Mouse (Mus musculus) frontal cortex, postnatal 36 days (tissue): ENCODE data around the gene Srsf1.

Experiments used
- DNase-seq, 2 experiments: peaks; one replicate each; pipeline ENCODE4 v3.0.0; 2022; ENCODE audit warnings: low spot score in 2 of 2

The Srsf1 gene

GRCm38 (mm10) chr11:88071113-88071512 is 23.9 kb downstream of the Srsf1 start:
- DNase-seq = no peak

DNA sequence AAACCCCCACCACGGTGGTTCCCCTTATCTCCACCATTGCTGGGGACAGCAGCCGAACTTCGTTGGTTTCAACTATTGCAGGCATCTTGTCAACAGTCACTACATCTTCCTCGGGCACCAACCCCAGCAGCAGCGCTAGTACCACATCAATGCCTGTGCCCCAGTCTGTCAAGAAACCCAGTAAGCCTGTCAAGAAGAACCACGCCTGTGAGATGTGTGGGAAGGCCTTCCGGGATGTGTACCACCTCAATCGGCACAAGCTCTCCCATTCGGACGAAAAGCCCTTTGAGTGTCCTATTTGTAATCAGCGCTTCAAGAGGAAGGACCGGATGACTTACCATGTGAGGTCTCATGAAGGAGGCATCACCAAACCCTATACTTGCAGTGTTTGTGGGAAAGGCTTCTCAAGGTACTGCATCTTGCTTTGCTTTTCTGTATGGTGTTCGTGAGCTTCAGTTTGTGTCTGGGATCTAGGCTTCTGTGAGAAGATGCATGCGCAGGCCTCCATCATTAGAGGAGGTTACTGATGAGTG is 26.2 kb downstream of the Srsf1 start:
- no peak for DNase-seq

- no peak for DNase-seq
Measured at GRCm38 (mm10) chr11:88075701-88076100, 28.5 kb downstream of the Srsf1 start.

DNA sequence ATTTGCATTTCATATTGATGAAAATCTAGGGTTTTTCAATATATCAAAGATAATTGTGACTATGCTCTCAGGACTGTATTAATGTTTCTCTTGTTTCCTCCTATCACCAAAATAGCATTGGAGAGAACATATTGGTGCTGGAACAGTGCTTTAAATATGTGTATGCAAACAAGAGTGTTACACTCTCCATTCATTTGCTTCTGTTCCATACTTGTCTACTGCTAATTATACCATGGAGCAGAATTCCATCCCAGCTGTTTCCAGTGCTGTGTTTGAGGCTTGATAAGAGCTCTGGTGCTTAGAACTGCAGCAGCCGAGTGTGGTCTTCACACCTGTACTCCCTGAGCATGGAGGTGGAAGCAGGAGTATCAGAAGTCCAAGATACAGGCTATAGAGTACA is 29.2 kb downstream of the Srsf1 start:
- no peak for DNase-seq

DNA sequence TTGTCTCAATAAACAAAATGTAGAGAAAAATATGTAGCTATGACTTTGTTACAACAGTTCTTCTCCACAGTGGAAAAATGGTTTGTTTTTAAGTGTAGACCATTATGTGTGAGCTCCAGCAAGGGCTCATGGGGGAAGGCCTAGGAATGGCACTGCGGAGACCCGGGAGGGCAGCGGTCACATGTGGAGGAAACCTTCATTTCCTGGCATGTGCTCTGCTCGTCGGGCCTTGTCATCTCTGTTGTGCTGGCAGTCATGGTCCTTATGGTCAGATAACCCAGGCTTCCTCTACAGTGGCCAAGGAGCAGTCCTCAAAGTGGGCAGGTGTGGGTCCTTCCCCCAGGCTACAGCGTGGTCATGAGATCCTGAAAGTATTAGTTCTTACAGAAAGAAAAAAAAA is 36.5 kb downstream of the Srsf1 start:
- DNase-seq = no peak

DNA sequence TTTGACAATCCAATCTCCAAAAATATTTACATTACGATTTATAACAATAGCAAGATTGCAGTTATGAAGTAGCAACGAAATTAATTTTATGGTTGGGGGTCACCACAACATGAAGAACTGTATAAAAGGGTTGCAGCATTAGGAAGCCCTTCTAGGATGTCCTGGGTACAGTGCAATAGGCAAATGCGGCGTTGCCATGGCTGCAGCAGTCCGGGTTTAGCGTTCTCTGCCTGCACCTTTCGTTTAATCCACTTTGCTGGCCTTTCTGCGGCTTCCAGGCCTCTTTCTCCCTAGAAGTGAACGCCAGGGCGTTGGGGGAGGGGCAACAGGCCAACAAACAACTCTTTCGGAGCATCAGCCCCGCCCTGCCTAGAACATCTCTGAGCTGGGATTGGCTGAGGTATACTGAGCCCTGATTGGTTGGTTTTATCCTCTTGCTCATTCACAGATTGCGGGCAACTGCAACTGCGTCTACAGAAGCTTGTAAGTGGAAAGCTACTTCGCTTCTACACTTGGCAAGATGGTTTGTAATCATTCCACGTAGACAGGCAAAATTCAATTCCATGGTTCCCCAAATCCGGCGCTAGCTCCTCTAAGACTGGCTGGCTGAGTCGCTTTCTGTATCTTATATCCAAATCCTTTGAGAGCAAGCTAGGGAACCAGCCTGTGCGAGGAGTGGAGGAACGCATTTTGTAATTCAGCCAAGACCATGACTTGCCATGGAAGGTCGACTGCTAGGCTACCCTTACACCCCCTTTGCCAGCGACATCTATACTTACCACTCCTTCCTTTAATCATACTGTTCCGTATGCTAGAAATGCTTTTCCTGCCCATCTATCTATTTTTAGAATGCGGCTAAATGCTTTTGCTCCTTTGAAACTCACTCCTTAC is 39.8 kb downstream of the Srsf1 start:
- peak; percentile 84 to 88 for DNase-seq

DNA sequence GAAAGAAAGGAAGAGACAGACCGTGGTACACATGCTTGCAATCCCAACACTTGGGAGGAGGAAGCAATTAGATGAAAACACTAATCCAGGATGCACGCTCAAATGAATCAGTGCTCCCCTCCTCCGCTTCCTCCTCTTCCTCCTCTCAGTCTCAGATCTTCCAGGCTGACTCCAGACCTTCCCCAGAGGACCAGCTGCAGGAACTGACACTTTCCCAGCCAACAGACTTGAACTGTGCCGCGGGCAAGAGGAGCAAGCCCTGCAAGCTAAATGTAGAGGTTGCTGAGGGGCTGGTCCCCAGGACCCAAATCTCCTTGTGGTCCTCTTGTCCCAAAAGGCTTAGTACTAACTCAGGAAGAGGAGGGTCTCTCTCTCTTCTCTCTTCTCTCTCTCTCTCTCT is 42.0 kb downstream of the Srsf1 start:
- no peak for DNase-seq

- no peak for DNase-seq
Measured at GRCm38 (mm10) chr11:88090293-88090692, 43.1 kb downstream of the Srsf1 start.

DNA sequence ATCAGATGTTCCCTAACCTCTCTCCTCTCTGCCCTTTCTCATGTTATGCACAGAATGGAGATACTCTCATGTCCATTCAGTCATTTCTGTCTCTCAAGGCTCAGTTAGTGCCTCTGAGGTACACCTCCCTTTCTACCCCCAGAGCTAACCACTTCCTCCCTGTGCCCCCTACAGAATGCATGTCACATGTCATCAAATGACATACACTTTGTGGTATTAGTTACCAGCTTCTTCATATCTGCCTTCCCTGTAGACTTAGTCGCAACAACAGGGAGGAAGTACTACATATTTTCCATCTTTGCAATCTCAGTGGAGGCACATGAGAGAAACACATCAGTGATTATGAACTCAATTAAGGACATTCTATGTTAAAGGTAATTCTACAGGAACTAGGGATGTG is 44.8 kb downstream of the Srsf1 start:
- no peak for DNase-seq

GRCm38 (mm10) chr11:88097173-88097572 is 50.0 kb downstream of the Srsf1 start:
- DNase-seq = no peak

GRCm38 (mm10) chr11:88098021-88098729 is 51.0 kb downstream of the Srsf1 start, which contains the start of gene Cuedc1:
Gene Cuedc1, plus strand, starts transcription at chr11:88098058.
- DNase-seq = no peak

GRCm38 (mm10) chr11:88098787-88099598 is 51.8 kb downstream of the Srsf1 start:
- peak; percentile 74 to 75 for DNase-seq

DNA sequence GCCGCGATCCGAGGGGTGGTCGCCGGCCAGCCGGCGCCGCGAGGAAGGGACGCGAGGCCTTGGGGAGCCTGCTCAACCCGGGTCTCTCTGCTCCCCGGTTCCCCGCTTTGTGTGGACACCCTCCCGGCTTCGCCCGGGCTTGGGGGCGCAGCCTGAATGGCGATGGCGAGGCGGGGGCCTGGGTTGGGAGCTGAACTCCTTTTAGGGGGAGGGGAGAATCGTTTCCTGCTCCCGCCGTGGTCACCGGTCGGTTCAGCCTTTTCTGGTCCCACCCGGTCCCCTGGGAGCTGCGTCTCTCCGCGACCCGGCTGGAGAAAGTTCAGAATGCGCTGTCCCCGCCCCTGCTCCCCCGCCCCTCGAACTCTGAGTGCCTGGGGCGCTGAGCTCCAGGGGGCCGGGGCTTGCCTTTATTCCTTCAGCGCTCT is 52.4 kb downstream of the Srsf1 start:
- DNase-seq = peak; percentile 35 to 37

GRCm38 (mm10) chr11:88100170-88100569 is 53.0 kb downstream of the Srsf1 start:
- DNase-seq = no peak
